Mouse (Mus musculus): Measurements from ENCODE around the gene B4galt2.

The B4galt2 gene

DNA sequence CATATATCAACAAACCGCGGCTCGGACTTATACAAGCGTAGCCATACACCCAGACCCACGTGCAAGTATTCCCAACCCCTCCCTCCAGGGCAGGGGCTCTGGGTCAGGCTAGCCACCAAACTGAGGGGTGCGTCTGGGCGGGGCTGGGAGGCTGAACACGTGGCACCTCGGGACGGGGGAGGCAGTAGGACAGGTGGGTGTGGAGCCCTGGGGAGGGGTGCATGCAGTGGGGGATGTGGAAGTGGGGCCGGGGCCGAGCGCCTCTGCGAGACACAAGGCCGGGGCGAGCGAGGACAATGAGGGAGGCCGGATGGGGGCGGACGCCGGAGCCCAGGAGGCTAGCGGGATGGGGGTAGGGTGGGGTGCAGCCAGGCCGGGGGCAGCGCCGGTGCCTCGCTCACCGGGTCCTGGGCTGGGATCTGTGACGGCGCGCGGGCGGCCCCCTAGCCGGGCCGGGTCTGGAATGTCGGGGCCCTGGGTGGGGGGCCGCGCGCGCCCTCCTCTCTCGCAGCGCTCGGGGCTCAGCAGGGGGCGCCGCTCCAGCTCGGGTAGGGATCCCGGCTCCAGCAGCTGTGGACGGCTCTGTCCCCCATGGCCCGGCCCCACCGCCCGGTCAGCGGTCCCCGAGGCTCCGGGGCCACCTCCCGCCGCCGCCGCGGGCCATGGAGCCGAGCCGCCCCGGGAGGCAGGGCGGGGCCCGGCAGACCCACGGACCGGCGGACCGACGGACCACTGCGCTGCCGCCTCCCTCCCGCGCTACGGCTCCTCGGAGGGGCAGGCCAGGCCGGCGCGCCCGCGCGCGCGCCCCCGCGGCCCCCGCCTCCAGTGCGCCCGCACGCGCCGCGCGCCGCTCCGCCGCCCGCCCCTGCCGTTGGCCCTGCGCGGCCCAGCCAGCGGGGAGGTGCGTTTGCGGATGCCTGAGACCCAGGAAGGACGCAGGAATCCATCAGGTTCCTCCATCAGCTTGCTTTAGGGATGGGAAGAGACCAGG, at the start of gene B4galt2:
Gene B4galt2, minus strand, starts transcription at position 787 of the 991 bp plus-strand sequence.
- peak; percentile 75 for DNase-seq (ENCODE audit: low spot score)

DNA sequence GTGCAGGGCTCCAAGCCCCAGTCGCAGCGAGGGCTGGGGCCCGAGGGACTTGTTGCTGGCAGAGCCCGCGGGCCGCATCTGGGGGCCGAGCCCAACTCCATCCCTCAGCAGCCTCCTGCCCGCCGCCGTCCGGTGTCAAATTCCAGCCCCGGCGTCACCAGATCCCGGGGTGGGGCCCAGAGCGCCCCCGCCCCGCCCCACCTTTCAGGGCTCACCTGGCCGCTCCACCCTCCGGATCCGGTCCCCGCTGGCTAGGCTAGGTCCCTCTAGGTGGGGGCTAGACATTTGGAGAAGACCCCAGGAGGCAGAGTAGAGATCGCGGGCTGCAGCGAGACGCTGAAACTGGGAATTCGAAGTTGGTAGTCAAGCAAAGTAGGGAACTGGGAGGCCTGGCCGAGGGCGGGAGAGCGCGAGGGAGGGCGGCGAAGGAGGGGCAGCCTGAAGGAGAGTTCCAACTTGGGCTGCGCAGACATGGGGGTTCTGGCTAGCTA, 46.1 kb upstream of the B4galt2 start, which contains the start of gene Artn:
Gene Artn, minus strand, starts transcription at position 373 of the 491 bp plus-strand sequence.
- DNase-seq (ENCODE audit: low spot score) = peak; percentile 49

DNA sequence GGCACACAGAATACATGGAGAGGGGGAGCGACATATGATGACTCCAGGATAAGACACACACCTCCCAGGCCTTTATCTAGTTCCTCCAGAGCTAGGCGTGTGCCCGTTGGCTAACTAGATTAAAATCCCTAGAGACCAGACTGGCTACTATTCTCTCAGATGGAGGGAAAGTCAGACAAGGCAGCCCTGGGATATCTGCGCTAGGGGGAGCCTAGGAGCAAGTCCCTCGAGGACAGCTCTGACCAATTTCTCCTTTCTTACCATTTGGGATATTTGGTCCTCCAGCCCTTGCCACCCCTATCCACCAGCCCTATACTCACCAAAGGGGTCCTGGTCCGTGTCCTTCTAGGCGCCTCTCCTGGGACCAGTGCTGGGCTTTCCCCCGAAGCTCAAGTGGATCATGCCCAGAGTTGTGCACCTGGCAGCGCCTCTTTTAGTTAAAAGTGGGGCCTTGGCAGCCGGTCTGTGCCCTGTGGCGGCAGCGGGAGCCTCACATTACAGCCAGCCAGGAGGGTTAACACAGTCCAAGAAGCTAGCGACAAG, 45.5 kb upstream of the B4galt2 start:
- peak; percentile 62 for DNase-seq (ENCODE audit: low spot score)

DNA sequence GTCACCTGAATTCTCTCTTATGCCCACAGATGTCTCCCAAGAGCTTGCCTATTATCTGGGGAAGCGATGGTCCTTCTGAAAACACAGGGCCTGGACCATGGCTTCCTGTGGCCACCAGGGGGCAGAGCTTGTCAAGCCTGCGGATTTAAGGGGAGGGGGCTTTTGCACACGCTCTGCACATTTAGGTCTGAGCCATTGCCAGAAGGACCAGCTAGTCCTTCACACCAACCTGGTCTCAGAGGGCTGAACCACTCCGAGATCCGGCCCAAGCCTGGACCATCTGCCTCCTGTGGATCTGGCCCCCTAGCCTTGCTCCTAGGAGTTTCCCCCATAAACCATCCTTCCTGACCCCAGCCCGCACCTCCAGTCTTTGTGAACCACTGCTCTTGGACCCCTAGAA, 44.9 kb upstream of the B4galt2 start:
- no peak for DNase-seq (ENCODE audit: low spot score)

DNA sequence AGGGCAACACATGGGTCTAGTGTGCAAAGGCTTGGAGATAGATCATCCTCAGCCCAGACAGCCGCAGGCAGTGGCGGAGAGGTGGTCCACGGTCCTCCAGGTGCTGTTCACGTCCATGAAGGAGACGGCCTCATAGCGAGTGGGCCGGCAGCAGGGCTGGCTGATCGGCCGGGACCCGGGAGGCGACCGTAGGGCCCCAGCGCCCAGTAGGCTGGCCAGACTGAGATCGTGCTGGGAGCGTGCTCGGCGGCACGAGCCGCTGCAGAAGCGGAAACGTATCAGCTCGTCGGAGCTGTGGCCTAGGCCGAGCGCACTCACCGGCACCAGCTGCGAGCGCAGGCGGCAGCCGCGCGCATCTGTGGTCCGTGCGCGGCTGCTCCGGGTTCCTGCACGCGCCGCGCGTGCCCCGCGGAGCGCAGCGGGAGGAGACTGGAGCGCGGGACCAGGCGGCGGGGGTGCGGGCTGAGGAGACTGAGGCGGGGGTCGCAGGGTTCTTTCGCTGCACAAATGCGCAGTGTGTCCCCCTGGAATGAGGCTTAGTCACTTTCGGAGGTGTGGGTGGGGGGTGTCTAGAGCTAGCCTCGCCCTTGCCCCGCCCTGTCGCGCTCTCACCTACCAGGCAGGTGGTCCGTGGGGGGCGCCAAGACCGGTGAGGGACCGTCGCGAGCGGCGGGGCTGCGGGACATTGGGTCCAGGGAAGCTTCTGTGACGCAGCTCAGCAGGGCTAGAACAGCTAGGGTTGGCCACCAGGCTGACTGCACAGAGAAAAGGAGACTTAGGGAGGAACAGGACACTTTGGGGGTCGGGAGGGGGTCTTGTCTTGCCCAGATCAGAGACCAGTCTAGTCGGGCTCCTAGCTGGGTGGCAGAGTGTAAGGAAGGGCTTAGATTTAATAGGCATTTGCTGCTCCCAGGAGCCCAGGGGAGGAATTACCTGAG, 43.5 kb upstream of the B4galt2 start:
- peak; percentile 45 for DNase-seq (ENCODE audit: low spot score)

DNA sequence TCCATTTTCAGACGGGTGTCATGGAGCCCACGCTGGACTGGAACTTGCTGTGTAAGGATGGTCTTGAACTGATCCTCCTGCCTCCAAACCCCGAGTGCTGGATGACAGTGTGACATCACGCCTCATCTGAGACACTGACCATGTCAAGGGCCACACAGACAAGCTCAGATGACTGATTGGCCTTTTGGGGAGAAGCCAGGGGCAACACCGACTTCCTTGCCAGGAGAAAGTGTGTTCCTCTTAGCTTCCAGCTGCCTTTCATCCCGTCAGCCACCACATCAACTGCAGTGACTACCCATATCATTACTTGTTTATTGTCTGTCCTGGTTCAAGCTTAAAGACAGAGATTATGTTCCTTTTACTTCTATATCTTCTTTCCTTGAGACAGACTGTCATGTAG, 41.6 kb upstream of the B4galt2 start:
- DNase-seq (ENCODE audit: low spot score) = no peak

DNA sequence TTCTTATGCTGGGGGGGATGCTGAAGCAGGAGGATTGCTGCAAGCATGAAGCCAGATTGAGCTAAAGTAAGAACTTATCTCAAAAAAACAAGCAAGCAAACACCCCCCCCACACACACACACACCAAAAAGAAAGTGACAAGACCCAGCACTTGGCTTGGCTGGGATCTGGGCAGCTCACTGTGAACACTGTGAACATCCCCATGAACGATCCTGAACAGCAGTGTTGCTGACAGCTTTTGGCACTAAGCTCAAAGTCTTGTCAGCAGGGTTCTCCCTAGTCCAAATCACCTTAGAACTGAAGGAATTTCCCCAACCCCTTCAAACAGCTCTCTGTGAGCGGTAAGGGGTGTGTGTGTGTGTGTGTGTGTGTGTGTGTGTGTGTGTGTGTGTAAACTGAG, 40.2 kb upstream of the B4galt2 start:
- DNase-seq (ENCODE audit: low spot score) = no peak

DNA sequence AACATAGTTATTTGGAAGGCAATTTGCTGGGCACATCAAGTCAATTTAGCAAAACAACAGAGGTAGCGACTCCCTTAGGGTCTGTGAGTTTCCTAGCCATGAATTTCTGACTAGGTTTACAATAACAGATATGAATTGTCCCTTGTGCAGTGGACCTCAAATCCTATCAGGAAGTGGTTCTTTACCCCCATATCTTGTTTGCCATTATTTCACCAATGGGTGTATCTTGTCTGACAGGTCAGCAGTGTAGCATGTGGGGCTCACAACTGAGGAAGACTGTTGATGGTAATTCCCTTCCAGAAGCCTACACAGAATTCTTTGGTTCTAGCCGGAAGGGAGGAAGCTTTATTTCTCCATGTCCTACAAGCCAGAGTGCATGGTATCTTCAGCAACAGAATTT, 38.1 kb upstream of the B4galt2 start:
- DNase-seq (ENCODE audit: low spot score) = no peak

DNA sequence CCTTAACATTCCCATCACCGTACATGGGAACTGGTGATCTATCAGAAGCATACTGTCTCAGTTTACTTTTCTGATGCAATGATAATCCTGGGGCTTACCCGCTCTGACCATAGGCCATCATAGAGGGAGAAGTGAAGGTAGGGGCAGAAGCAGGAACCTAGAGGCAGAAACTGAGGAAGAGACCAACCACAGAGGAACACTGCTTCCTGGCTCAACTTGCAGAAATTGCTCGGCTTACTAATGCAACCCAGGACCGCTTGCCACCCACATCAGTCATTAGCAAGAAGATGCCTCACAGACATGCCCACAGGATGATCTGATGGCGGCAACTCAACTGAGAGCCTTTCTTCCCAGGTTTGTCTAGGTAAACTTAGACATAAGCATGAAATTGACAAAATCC, 35.5 kb upstream of the B4galt2 start:
- DNase-seq (ENCODE audit: low spot score) = no peak

DNA sequence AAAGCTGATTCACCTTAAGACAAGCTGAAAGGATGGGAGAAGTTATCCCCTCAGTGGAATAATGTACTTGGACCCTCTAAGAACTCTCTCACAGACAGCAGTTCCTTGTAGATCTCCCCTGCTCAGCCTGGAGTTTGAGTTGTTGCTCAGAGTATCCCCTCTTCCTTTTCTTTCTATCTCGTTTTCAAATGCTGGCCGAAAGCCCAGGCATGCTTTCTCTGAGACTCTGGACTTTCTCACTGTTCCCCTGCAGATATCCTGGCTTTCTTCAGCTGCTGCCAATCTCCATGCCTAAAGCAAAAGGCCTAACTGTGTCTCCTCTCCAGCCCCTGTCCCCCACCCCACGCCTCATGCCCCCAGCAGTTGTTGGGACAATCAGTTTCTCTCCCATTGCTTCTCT, 35.0 kb upstream of the B4galt2 start:
- no peak for DNase-seq (ENCODE audit: low spot score)

DNA sequence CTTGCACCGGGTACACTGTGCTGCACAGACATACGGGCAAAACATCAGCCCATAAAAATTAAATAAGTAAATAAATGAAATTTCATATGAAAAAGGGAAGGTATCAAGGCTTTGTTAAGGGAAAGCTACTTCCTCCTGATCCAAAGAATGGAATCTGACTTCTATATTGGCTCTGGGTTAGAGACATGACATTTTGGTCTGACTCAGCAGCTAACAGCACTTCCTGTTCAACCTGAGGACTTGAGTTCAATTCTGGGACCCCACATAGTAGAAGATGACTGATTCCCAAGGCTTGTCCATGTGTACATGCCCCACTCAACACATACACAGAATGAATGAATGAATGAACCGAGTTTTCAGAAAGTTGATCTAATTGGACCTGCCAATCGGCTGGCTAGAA, 34.6 kb upstream of the B4galt2 start:
- DNase-seq (ENCODE audit: low spot score) = no peak

DNA sequence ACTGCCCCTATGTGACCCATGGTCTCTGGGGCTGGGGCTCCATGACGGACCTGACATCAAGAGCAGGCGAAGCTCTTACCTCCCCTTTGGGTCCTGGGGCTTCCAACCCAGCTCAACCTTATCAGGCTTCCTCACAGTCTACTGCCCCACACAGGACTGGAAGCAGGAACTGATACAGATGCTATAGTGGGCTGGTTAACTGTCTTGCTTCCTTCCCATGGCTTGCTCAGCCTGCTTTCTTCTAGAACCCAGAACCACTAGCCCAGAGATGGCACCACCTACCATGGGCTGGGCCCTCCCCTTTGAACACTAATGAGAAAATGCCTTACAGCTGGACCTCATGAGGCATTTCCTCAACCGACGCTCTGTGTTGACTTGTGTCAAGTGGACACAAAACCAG, 34.1 kb upstream of the B4galt2 start:
- no peak for DNase-seq (ENCODE audit: low spot score)

DNA sequence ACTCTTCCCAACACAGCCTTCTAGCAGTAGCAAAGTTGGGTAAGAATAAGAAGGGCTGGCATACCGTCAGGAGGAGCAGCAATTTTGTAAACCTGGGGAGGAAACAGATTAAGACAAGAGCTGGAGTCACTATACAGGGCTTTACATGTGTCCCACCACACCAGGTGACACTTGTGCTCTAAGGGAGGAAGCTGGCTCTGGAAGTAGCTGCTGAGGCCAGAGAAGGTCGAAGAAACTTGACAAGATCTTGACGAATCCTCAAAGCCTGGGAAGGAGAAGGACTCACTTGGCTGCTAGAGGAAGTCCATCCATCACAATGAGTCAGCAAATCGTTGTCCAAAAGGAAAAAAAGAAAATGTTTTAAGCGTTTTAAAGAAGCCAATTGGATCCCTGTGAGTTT, 33.1 kb upstream of the B4galt2 start:
- DNase-seq (ENCODE audit: low spot score) = no peak

DNA sequence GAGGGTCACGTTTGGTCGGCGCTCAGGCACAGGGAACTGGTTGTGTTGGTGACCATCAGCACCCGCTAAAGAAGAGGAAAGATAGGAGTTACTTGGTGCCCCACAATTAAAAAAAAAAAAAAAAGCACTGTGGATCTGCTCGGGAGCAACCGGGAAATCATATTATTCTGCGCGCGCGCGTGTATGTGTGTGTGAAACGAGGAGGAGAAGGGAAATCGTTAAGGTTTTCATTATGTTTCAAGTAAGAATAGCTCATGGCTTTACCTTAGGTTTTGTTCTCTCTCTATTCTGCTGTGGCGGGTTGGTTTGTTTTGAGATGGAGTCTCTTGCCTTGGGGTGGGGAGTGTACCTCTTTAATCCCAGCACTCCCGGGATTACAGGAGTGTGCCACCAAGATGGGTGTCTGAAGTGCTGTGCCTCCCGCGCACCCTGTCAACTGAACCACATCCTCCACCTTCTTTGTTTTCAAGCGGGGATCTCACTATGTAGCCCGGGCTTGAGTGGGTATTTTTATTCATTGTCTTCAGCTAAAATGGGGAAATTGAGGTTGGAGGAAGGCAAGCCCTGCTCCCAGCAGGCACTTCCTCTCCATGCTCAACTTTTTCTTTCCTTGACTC, 32.3 kb upstream of the B4galt2 start:
- no peak for DNase-seq (ENCODE audit: low spot score)

DNA sequence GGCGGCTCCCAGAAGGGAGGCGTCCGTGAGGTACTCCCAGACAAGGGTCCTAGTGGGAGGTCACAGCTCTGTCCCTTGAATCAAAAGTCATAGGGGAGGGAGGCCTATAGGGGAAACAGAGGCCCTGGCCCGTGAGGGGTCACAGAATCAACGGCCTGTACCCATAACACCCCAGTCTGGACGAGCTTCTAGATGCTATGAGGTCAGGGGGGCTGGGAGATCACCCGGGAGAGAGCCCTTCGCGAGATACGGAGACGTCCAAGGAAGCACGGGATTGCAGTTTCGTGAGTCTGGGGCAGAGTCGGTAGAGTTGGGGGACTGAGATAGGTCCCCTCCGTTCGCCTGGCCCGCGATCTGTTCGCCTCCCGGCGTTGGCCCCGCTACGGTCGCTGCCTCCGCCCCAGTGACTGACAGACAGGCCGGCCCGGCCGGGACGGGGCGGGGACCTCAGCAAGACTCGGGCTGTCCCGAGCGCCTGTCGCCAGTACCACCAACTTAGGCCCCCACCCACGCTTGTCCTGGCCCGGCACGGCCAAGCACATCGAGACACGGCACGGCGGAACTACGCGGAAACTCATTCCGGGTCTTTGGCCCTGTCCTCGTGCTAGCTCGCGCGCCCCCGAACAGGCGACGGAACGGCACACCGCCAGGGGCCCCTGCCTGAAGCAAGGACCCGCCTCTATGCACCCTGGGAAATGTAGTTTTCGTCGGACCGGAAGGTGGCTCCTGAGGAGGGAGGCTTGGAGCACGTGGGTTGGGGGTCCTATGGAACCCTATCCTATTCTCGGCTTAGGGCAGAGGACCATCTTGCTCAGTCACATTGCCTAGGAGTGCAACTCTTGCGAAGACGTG, 31.5 kb upstream of the B4galt2 start, which contains the start of gene Ipo13:
Gene Ipo13, minus strand, starts transcription at position 409 of the 852 bp plus-strand sequence.
- DNase-seq (ENCODE audit: low spot score) = peak; percentile 89

DNA sequence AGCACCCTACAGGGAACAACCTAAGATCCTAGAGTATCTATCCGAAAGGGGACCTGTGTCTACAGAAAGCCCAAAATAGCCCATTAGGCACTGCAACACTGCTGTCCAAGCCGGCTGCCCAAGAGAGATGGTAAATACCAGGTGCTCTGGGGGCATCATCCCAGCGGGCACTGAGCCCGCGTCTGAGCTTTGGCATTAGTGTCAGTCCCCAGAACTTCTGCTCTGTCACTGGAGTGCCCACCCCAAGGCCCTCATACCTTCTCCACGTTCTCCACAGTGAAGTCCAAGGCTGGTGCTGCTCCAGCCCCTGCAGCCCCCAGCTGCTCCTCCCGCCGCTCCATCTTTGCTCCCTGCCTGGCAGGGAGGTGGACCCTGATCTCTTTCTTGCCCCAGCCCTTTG, 30.7 kb upstream of the B4galt2 start:
- no peak for DNase-seq (ENCODE audit: low spot score)

DNA sequence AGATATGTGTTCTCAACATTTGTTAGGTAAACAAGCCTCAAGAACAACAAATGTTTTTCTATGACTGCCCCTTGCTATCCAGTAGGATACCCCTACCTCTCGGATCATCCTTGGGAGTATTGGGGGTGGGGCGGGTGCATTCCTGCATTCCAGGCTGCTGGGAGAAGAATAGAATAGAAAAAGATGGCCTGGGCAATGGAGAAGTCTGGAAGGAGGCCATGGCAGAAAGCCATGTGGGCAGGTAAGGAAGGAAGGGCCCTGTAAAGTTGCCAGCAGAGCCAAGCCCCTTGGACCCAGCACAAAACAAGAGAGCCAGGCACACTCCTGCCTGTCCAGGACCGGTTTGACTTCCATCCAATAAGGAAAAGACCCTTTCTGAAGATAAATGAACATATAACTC, 30.1 kb upstream of the B4galt2 start:
- DNase-seq (ENCODE audit: low spot score) = peak; percentile 34

DNA sequence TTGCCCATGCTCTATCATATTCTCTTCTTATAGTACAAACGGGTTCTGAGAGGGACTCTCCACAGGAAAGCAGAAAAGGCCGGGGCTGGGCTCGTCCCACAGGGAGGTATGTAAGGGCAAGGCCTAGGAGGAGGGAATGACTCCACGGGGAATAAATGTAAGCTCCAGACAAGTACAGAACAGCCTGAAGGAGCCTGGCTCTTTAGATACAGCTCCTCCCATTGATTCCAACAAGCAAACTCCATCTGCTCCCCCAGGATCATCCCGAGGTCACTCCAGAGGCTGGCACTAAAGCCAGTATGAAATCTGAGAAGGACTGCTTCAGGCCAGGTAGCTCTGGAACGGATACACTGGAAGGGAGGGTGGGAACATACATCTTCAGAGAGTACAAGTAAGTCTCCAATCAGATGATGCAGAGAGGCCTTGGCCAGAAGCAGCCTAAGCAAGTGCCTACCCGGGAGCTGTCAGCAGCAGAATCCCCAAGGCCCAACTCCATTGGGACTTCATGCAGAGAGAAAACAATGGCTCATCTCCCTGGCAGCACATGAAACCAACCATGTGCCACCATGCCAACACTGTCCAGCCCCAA, 29.5 kb upstream of the B4galt2 start:
- no peak for DNase-seq (ENCODE audit: low spot score)

DNA sequence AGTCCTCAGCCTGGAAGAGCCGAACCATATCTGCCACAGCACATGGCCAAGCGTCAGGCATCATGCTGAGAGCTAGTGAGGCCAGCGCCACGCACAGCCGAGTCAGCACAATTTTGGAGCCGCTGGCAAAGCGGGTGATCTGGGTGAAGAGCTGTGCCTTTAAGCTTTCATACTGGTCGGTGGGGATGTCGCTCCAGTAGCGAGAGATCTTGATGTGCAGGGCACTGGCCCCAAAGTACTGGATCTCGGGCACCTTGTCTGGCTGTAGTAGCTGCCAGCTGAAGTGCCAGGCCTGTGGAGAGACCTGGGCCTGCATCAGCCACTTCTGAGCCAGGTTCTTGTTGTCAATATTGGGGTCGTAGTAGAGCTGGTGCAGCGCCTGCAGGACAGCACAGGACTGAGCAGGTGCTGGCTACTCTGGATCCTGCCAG, 28.9 kb upstream of the B4galt2 start:
- DNase-seq (ENCODE audit: low spot score) = no peak

DNA sequence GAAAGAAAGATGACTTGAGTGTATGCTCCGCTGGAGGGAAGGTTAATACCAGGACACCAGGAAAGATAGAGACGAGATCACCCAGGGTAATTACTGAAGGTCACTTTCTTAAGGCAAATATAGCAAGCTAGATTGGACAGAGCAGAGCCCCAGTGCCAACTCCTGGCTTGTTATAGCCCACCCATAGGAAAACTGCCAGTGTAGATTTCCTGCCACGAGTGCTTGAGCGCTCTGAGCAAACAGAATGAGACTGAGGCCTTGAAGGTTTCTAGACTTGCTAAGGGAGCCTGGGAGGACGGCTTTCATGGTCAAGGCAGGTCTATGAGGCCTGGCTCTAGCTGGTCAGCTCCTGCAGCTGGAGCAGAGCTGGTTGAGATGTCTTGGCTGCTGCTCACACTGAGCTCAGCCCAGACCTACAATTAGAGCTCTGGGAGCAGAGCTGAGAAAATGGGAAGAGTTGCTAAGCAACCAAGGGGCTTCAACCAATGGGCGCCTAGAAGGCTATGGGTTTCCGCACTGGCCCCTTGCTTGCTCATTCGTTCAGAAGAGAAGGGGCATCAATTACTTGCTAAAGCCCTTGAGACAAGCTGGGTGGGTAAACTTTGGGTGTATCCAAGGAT, 25.7 kb upstream of the B4galt2 start:
- DNase-seq (ENCODE audit: low spot score) = no peak
